9 mouse cellular contexts compared by ENCODE assay signal in genomic region chr9:89868093-89868729, GRCm38 (mm10). TPM values are rescaled to one million over a fixed set of nuclear protein-coding genes. Genes with fewer than 3 reads are reported as not detected.
A peak's percentile ranks its signal among the peaks of the same experiment; 100 is the strongest.
DNase-seq lines count a peak whose midpoint lies in the region; ATAC-seq and TF ChIP-seq lines count a peak whose summit lies in the region.
"Had no signal": no experiment of that assay in that cellular context is flagged by ENCODE, and none has a peak within 500 bp of the region (broad histone marks: within the 10 kb centered on the region; RNA-seq: fewer than 3 reads in every experiment).

No protein-coding gene starts in this region.

- H3K36me3 ChIP-seq in embryonic facial prominence, embryonic 15.5 days, result no peaks in the 10 kb centered on the region
- H3K36me3 ChIP-seq in kidney, embryonic 16.5 days (ENCODE audit: insufficient read depth, low read length), result no peaks in the 10 kb centered on the region
- H3K36me3 ChIP-seq in midbrain, embryonic 13.5 days, result no peaks in the 10 kb centered on the region

- H3K4me2 ChIP-seq in embryonic facial prominence, embryonic 15.5 days (replicated peaks), result peak overlapping the region; percentile 28
- peak overlapping the region; percentile 41 for H3K4me2 ChIP-seq in kidney, embryonic 16.5 days (replicated peaks; ENCODE audit: low read depth, low read length)
- peak overlapping the region; percentile 41 for H3K4me2 ChIP-seq in midbrain, embryonic 13.5 days (replicated peaks)

- no peak overlapping the region for H3K9ac ChIP-seq in embryonic facial prominence, embryonic 15.5 days
- H3K9ac ChIP-seq in kidney, embryonic 16.5 days (replicated peaks; ENCODE audit: low read length), result no peak overlapping the region
- no peak overlapping the region for H3K9ac ChIP-seq in midbrain, embryonic 13.5 days (replicated peaks)

- H3K4me1 ChIP-seq in embryonic facial prominence, embryonic 15.5 days, result no peaks in the 10 kb centered on the region; the same call in 1 of the 2 replicates
- no peaks in the 10 kb centered on the region for H3K4me1 ChIP-seq in kidney, embryonic 16.5 days (ENCODE audit: insufficient read depth, low read length)
- H3K4me1 ChIP-seq in midbrain, embryonic 13.5 days (replicated peaks), result peaks cover 8% of the 10 kb centered on the region

- peak overlapping the region; percentile 8; the same call in 1 of the 2 replicates for H3K4me3 ChIP-seq in gastrocnemius, adult 2 months
- no peak overlapping the region for H3K4me3 ChIP-seq in embryonic facial prominence, embryonic 15.5 days (replicated peaks)
- peak overlapping the region; percentile 10; the same call in 1 of the 2 replicates for H3K4me3 ChIP-seq in kidney, embryonic 16.5 days (ENCODE audit: low read length)
- peak overlapping the region; percentile 20; the same call in 1 of the 2 replicates for H3K4me3 ChIP-seq in midbrain, embryonic 13.5 days (replicated peaks)

- no peaks in the 10 kb centered on the region for H3K9me3 ChIP-seq in embryonic facial prominence, embryonic 15.5 days (replicated peaks)
- H3K9me3 ChIP-seq in kidney, embryonic 16.5 days (ENCODE audit: low read length), result no peaks in the 10 kb centered on the region
- H3K9me3 ChIP-seq in midbrain, embryonic 13.5 days, result no peaks in the 10 kb centered on the region

- WGBS in embryonic facial prominence, embryonic 15.5 days, result 2% methylated on average over 16 of the region's 16 CpGs
- 3% methylated on average over 16 of the region's 16 CpGs for WGBS in kidney, embryonic 16.5 days
- 1% methylated on average over 16 of the region's 16 CpGs for WGBS in midbrain, embryonic 13.5 days

- H3K27me3 ChIP-seq in embryonic facial prominence, embryonic 15.5 days, result peaks cover 58% of the 10 kb centered on the region
- H3K27me3 ChIP-seq in kidney, embryonic 16.5 days (ENCODE audit: insufficient read depth, low read length), result peaks cover 57% of the 10 kb centered on the region
- H3K27me3 ChIP-seq in midbrain, embryonic 13.5 days, result peaks cover 61% of the 10 kb centered on the region

- ATAC-seq in embryonic facial prominence, embryonic 15.5 days (ENCODE audit: insufficient number of reproducible peaks, low FRiP score, low TSS enrichment, low read depth), result no peak
- peak; percentile 74; the same call in 1 of the 2 replicates for ATAC-seq in kidney, embryonic 16.5 days (ENCODE audit: low FRiP score, low TSS enrichment)
- ATAC-seq in midbrain, embryonic 13.5 days, result peak; percentile 76
- ATAC-seq in cerebellum, adult (ENCODE audit: insufficient number of reproducible peaks, low FRiP score, low TSS enrichment), result no peak
- ATAC-seq: inflammation-experienced regulatory T-cells, adult 6 months had no signal

- no peak overlapping the region for H3K27ac ChIP-seq in gastrocnemius, adult 2 months
- no peak overlapping the region for H3K27ac ChIP-seq in embryonic facial prominence, embryonic 15.5 days (replicated peaks)
- no peak overlapping the region for H3K27ac ChIP-seq in kidney, embryonic 16.5 days (ENCODE audit: low read length)
- H3K27ac ChIP-seq in midbrain, embryonic 13.5 days, result no peak overlapping the region

- no peak for TF ChIP-seq CTCF in gastrocnemius, adult 2 months (IDR thresholded peaks at IDR 0.05)

- intact Hi-C loops in gastrocnemius, adult 2 months (cut with DNase I), result no loop called here
- intact Hi-C loops in gastrocnemius, postnatal 36 days (cut with DNase I), result no loop called here

- DNase-seq in gastrocnemius, adult 2 months, result no peak
- no peak for DNase-seq in gastrocnemius, postnatal 36 days
- no peak for DNase-seq in thymus, postnatal 25 days
- DNase-seq in spleen, postnatal 36 days (ENCODE audit: low spot score in 2 of 2), result no peak

RNA-seq across cellular contexts. Expression of gene Rasgrf1, which starts 41.5 kb away (rescaled TPM):
- total RNA-seq in gastrocnemius, adult 2 months (2021), result not detected
- total RNA-seq in gastrocnemius, postnatal 36 days (2021), result not detected
- polyA plus RNA-seq in embryonic facial prominence, embryonic 15.5 days (2015; fragmentation: Nextera tagmentation; extraction: Ambion mirVana), result 0.96 and 1.1 TPM in 2 replicates
- polyA plus RNA-seq in kidney, embryonic 16.5 days (2015; fragmentation: Nextera tagmentation; extraction: Ambion mirVana), result 0.20 TPM in 1 of 2 replicates, not detected in the other
- polyA plus RNA-seq in midbrain, embryonic 13.5 days (2015; fragmentation: Nextera tagmentation; extraction: Ambion mirVana), result 0.88 and 1.3 TPM in 2 replicates

Comparison
In these comparisons a context has a peak if more than half of its experiments do, and no peak if none do; other contexts are left out.
1. ATAC-seq: peak in kidney, embryonic 16.5 days (single experiment) and midbrain, embryonic 13.5 days (single experiment); none in embryonic facial prominence, embryonic 15.5 days (single experiment) and cerebellum, adult (single experiment).
2. Peak in every context shown above with its lines, with median percentiles within 50 percentile points of each other: H3K4me2 ChIP-seq.